Mouse (Mus musculus) liver, embryonic 11.5 days (tissue): ENCODE measurements at regions not wholly inside any gene's neighbourhood (a gene's known extent, or its start where the extent isn't known, plus 50 kb on each side); places are given as distances from the start of the nearest gene placed in this dataset.
"Not testable (repeated sequence)": the region's sequence is repeated elsewhere in the genome, so short reads cannot be mapped to it uniquely, and the experiment has no call there.

Experiments
- ATAC-seq: fragments of 200-750 bp; cut with Nextera tagmentation; replicated peaks from 2 replicates; pipeline ENCODE4 v1.8.0; 2017; ENCODE audit warnings: moderate number of reproducible peaks, mild to moderate bottlenecking, moderate TSS enrichment, moderate library complexity; ENCODE audit not compliant: low FRiP score
- DNase-seq: peaks from one replicate; pipeline ENCODE4 v3.0.0-alpha.2; 2017; ENCODE audit warnings: low spot score
- H3K27ac ChIP-seq: fragments of 300-500 bp; sonication (generic); 2 replicates; pipeline ENCODE4 v1.5.1; 2014; ENCODE audit warnings: mild to moderate bottlenecking, low read depth, low read length, control low read depth
- H3K27me3 ChIP-seq: fragments of 300-500 bp; sonication (generic); replicated peaks from 2 replicates; pipeline ENCODE4 v1.6.1; 2014; ENCODE audit warnings: low read length, mixed read lengths; ENCODE audit not compliant: control insufficient read depth, insufficient read depth
- H3K36me3 ChIP-seq: fragments of 300-500 bp; sonication (generic); 2 replicates; pipeline ENCODE4 v1.6.1; 2014; ENCODE audit warnings: mild to moderate bottlenecking, low read length, moderate library complexity, mixed read lengths; ENCODE audit not compliant: control insufficient read depth, insufficient read depth
- H3K4me1 ChIP-seq: fragments of 300-500 bp; sonication (generic); replicated peaks from 2 replicates; pipeline ENCODE4 v1.6.1; 2014; ENCODE audit warnings: low read length, mixed read lengths; ENCODE audit not compliant: control insufficient read depth, insufficient read depth
- H3K4me2 ChIP-seq: fragments of 300-500 bp; sonication (generic); 2 replicates; pipeline ENCODE4 v1.6.1; 2014; ENCODE audit warnings: mild to moderate bottlenecking, control low read depth, moderate library complexity
- H3K4me3 ChIP-seq: fragments of 300-500 bp; sonication (generic); 2 replicates; pipeline ENCODE4 v1.5.1; 2014; ENCODE audit warnings: low read depth, low read length, control low read depth
- H3K9ac ChIP-seq: fragments of 300-500 bp; sonication (generic); 2 replicates; pipeline ENCODE4 v1.6.1; 2014; ENCODE audit warnings: low read depth, low read length, control low read depth
- H3K9me3 ChIP-seq: fragments of 300-500 bp; sonication (generic); 2 replicates; pipeline ENCODE4 v1.6.1; 2016; ENCODE audit warnings: low read length, inconsistent platforms, mixed read lengths; ENCODE audit not compliant: control insufficient read depth
- WGBS: fragments of 180-500 bp; shearing (Covaris S2); extraction: QIAGEN DNeasy Blood & Tissue Kit; methylation state at CpG from one replicate; pipeline ENCODE4 v1.1.7; 2014; 5-methylcytosine and 5-hydroxymethylcytosine counted together

- H3K27me3 ChIP-seq, H3K4me1 ChIP-seq, H3K27ac ChIP-seq, ATAC-seq, H3K9me3 ChIP-seq, H3K4me3 ChIP-seq, H3K36me3 ChIP-seq, DNase-seq, H3K9ac ChIP-seq, H3K4me2 ChIP-seq: not testable (repeated sequence)
- 82% methylated on average over 20 of the region's 20 CpGs for WGBS
Observed at GRCm38 (mm10) chr13:12889631-12890030, 89.8 kb upstream of the Prl2c3 start.

DNA sequence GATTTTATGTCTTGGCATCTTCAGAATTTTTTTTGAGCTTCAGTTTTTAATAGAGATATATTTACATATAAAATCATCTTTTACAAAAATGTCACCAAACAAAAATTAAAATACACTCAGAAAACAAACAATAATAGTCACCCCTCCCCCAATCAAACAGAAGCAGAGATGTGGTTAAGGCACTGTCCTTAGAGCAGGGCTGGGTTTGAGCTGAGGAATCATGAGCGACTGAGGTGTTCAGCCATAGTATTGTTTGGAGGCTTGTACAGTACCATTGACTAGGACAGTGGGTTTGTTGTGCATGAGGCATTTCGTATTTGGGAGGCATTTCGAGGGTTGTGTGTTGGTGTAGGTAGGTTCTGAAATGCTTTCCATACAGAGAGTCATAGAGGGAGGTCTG lies 79.6 kb upstream of the Prl2c3 start:
- DNase-seq, H3K4me2 ChIP-seq, H3K4me3 ChIP-seq, H3K9ac ChIP-seq, H3K9me3 ChIP-seq, H3K4me1 ChIP-seq, ATAC-seq, H3K27ac ChIP-seq, H3K27me3 ChIP-seq, H3K36me3 ChIP-seq: not testable (repeated sequence)
- WGBS, result 67% methylated on average over 2 of the region's 3 CpGs

- WGBS, result 83% methylated on average over 1 of the region's 1 CpGs
- H3K27me3 ChIP-seq, H3K9me3 ChIP-seq, DNase-seq, H3K9ac ChIP-seq, H3K27ac ChIP-seq, H3K36me3 ChIP-seq, H3K4me3 ChIP-seq, H3K4me1 ChIP-seq, H3K4me2 ChIP-seq: not testable (repeated sequence)
- ATAC-seq, result 0 out of 2 replicates have a peak, but pooled peaks have one; percentile 33
Observed at GRCm38 (mm10) chr13:12864946-12865345, 65.1 kb upstream of the Prl2c3 start.

- ATAC-seq (peak; percentile 57), DNase-seq (no peak)
- Histone ChIP-seq H3K4me1 (no peaks in the 10 kb centered on the region), H3K4me3 (no peak overlapping the region), H3K27ac (no peak overlapping the region), H3K4me2 (no peak overlapping the region), H3K9ac (no peak overlapping the region), H3K36me3 (no peaks in the 10 kb centered on the region), H3K27me3 (no peaks in the 10 kb centered on the region), H3K9me3 (peaks cover 10% of the 10 kb centered on the region)
Observed at GRCm38 (mm10) chr13:12864263-12864662, 64.4 kb upstream of the Prl2c3 start.

GRCm38 (mm10) chr13:12863542-12863941 lies 63.7 kb upstream of the Prl2c3 start:
- H3K36me3 ChIP-seq, ATAC-seq, DNase-seq, H3K27ac ChIP-seq, H3K9ac ChIP-seq, H3K4me2 ChIP-seq, H3K4me3 ChIP-seq, H3K27me3 ChIP-seq, H3K4me1 ChIP-seq: not testable (repeated sequence)
- peaks cover 10% of the 10 kb centered on the region for H3K9me3 ChIP-seq
- WGBS, result 82% methylated on average over 7 of the region's 7 CpGs

DNA sequence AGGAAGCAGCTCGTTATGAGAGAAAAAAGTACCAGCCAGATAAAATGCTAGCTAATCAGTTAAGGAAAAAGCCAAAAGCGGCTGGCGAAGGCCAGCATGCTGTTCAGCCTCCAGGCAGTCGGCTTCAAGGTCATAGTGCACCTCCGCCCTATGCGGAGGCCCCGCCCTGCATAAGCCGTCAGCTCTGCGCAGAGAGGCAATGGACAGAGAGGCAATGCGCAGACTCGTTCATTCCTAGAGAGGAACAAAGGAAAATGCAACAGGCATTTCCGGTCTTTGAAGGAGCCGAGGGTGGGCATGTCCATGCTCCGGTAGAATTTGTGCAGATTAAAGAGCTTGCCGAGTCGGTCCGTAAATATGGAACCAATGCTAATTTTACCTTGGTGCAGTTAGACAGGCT lies 61.1 kb upstream of the Prl2c3 start:
- DNase-seq, H3K4me1 ChIP-seq, H3K4me3 ChIP-seq, H3K27ac ChIP-seq, H3K4me2 ChIP-seq, H3K36me3 ChIP-seq, ATAC-seq, H3K27me3 ChIP-seq, H3K9ac ChIP-seq: not testable (repeated sequence)
- WGBS, result 95% methylated on average over 16 of the region's 17 CpGs
- H3K9me3 ChIP-seq, result peaks cover 15% of the 10 kb centered on the region

DNA sequence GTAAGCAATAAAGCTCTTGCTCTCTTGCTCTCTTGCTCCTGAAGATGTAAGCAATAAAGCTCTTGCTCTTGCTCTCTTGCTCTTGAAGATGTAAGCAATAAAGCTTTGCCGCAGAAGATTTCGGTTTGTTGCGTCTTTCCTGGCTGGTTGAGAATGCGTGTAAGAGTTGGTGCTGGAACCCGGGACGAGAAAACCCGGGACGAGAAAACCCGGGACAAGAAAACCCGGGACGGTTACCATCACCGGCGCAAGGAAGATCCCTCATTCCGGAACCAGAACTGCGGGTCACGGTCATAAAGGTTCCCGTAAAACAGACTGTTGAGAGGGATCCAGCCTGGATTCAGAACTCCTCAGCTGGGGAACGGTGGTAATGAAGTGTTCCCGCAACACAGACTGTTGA lies 60.1 kb upstream of the Prl2c3 start:
- not testable (repeated sequence) for H3K9ac ChIP-seq, H3K4me1 ChIP-seq, H3K27ac ChIP-seq, H3K4me2 ChIP-seq, H3K4me3 ChIP-seq, ATAC-seq, DNase-seq, H3K27me3 ChIP-seq, H3K36me3 ChIP-seq
- 91% methylated on average over 19 of the region's 19 CpGs for WGBS
- H3K9me3 ChIP-seq, result peaks cover 15% of the 10 kb centered on the region
